Mouse (Mus musculus) heart, embryonic 11.5 days (tissue): Measurements from ENCODE around the gene Uck1. TPM values are rescaled to one million over a fixed set of nuclear protein-coding genes. Genes with fewer than 3 reads are reported as not detected.

Source experiments
- ATAC-seq: fragments of 200-750 bp; cut with Nextera tagmentation; replicated peaks from 2 replicates; pipeline ENCODE4 v1.8.0; 2017; ENCODE audit warnings: moderate library complexity; ENCODE audit not compliant: insufficient number of reproducible peaks, low FRiP score, low TSS enrichment
- H3K27ac ChIP-seq: fragments of 300-500 bp; sonication (generic); 2 replicates; pipeline ENCODE4 v1.5.1; 2014; ENCODE audit warnings: mild to moderate bottlenecking, low read depth, low read length
- H3K27me3 ChIP-seq: fragments of 300-500 bp; sonication (generic); 2 replicates; pipeline ENCODE4 v1.6.1; 2014; ENCODE audit warnings: mild to moderate bottlenecking, low read length, mixed read lengths; ENCODE audit not compliant: control insufficient read depth, insufficient read depth
- H3K36me3 ChIP-seq: fragments of 300-500 bp; sonication (generic); 2 replicates; pipeline ENCODE4 v1.6.1; 2014; ENCODE audit warnings: mild to moderate bottlenecking, low read length, moderate library complexity, mixed read lengths; ENCODE audit not compliant: control insufficient read depth, insufficient read depth
- H3K4me1 ChIP-seq: fragments of 300-500 bp; sonication (generic); 2 replicates; pipeline ENCODE4 v1.6.1; 2014; ENCODE audit warnings: low read length; ENCODE audit not compliant: control insufficient read depth, insufficient read depth
- H3K4me2 ChIP-seq: fragments of 300-500 bp; sonication (generic); 2 replicates; pipeline ENCODE4 v1.6.1; 2014; ENCODE audit warnings: mild to moderate bottlenecking, moderate library complexity
- H3K4me3 ChIP-seq: fragments of 300-500 bp; sonication (generic); 2 replicates; pipeline ENCODE4 v1.5.1; 2014; ENCODE audit warnings: low read depth, low read length
- H3K9ac ChIP-seq: fragments of 300-500 bp; sonication (generic); 2 replicates; pipeline ENCODE4 v1.6.1; 2014; ENCODE audit warnings: mild to moderate bottlenecking, low read depth, low read length, moderate library complexity
- H3K9me3 ChIP-seq: fragments of 300-500 bp; sonication (generic); replicated peaks from 2 replicates; pipeline ENCODE4 v1.6.1; 2016; ENCODE audit warnings: low read length; ENCODE audit not compliant: control insufficient read depth
- WGBS: fragments of 180-500 bp; shearing (Covaris S2); extraction: QIAGEN DNeasy Blood & Tissue Kit; methylation state at CpG from one replicate; pipeline ENCODE4 v1.1.7; 2014; ENCODE audit not compliant: insufficient replicate concordance; 5-methylcytosine and 5-hydroxymethylcytosine counted together
- polyA plus RNA-seq: library from polyadenylated mRNA; unstranded; fragments of >200 nt; fragmentation: Nextera tagmentation; extraction: Ambion mirVana; gene quantifications from 2 replicates; pipeline ENCODE4 v1.2.1, GENCODE M21; 2014

Uck1 gene
- 42.1 and 44.3 TPM in 2 replicates for polyA plus RNA-seq

- Histone ChIP-seq H3K36me3 (peaks cover 9% of the 10 kb centered on the region), H3K9me3 (no peaks in the 10 kb centered on the region), H3K4me2 (peak within 1 kb of the TSS; percentile 87), H3K4me3 (peak within 1 kb of the TSS; percentile 83), H3K27me3 (no peaks in the 10 kb centered on the region), H3K4me1 (peaks cover 12% of the 10 kb centered on the region), H3K9ac (peak within 1 kb of the TSS; percentile 90), H3K27ac (no peak within 1 kb of the TSS)
- ATAC-seq, result peak; percentile 88
- WGBS, result 2% methylated on average over 57 of the region's 59 CpGs
These were observed at the start of gene Uck1 for GRCm38 (mm10) chr2:32259657-32260417. Uck1 (minus strand) TSS chr2:32260159.

- ATAC-seq, result no peak
- no peak overlapping the region for H3K9ac ChIP-seq
- H3K36me3 ChIP-seq, result peaks cover 27% of the 10 kb centered on the region
- H3K4me2 ChIP-seq, result no peak overlapping the region
- peaks cover 10% of the 10 kb centered on the region for H3K4me1 ChIP-seq
- WGBS, result 89% methylated on average over 16 of the region's 16 CpGs
- no peak overlapping the region for H3K4me3 ChIP-seq
- H3K27ac ChIP-seq, result no peak overlapping the region
- no peaks in the 10 kb centered on the region for H3K9me3 ChIP-seq
- peaks cover 10% of the 10 kb centered on the region for H3K27me3 ChIP-seq
These were observed 49.1 kb upstream of the Uck1 start for GRCm38 (mm10) chr2:32308870-32309568.

- H3K4me3 ChIP-seq, result no peak overlapping the region
- ATAC-seq, result no peak
- H3K4me1 ChIP-seq, result peaks cover 10% of the 10 kb centered on the region
- peaks cover 10% of the 10 kb centered on the region for H3K27me3 ChIP-seq
- WGBS, result 53% methylated on average over 8 of the region's 8 CpGs
- H3K9me3 ChIP-seq, result no peaks in the 10 kb centered on the region
- H3K4me2 ChIP-seq, result no peak overlapping the region
- peaks cover 35% of the 10 kb centered on the region for H3K36me3 ChIP-seq
- H3K27ac ChIP-seq, result no peak overlapping the region
- no peak overlapping the region for H3K9ac ChIP-seq
These were observed 48.2 kb upstream of the Uck1 start for GRCm38 (mm10) chr2:32307941-32308760.

- WGBS, result 77% methylated on average over 6 of the region's 6 CpGs
- Histone ChIP-seq H3K27ac (no peak overlapping the region), H3K9ac (no peak overlapping the region), H3K4me1 (peaks cover 10% of the 10 kb centered on the region), H3K36me3 (peaks cover 44% of the 10 kb centered on the region), H3K4me2 (no peak overlapping the region), H3K27me3 (peaks cover 4% of the 10 kb centered on the region), H3K9me3 (no peaks in the 10 kb centered on the region), H3K4me3 (no peak overlapping the region)
- ATAC-seq, result no peak
These were observed 47.4 kb upstream of the Uck1 start for GRCm38 (mm10) chr2:32307247-32307798.

- H3K27me3 ChIP-seq, result peaks cover 4% of the 10 kb centered on the region; the same call in 1 of the 2 replicates
- no peaks in the 10 kb centered on the region for H3K9me3 ChIP-seq
- no peak overlapping the region for H3K4me3 ChIP-seq
- no peaks in the 10 kb centered on the region; the same call in 1 of the 2 replicates for H3K4me1 ChIP-seq
- H3K36me3 ChIP-seq, result peaks cover 49% of the 10 kb centered on the region
- ATAC-seq, result no peak
- WGBS, result 86% methylated on average over 9 of the region's 9 CpGs
- no peak overlapping the region for H3K4me2 ChIP-seq
- no peak overlapping the region for H3K27ac ChIP-seq
- H3K9ac ChIP-seq, result no peak overlapping the region
These were observed 46.2 kb upstream of the Uck1 start for GRCm38 (mm10) chr2:32306176-32306575.

- no peaks in the 10 kb centered on the region for H3K4me1 ChIP-seq
- no peak overlapping the region for H3K4me2 ChIP-seq
- WGBS, result 87% methylated on average over 5 of the region's 5 CpGs
- H3K27me3 ChIP-seq, result peaks cover 4% of the 10 kb centered on the region; the same call in 1 of the 2 replicates
- no peaks in the 10 kb centered on the region for H3K9me3 ChIP-seq
- H3K27ac ChIP-seq, result no peak overlapping the region
- peaks cover 50% of the 10 kb centered on the region for H3K36me3 ChIP-seq
- no peak for ATAC-seq
- H3K4me3 ChIP-seq, result no peak overlapping the region
- H3K9ac ChIP-seq, result no peak overlapping the region
These were observed 45.7 kb upstream of the Uck1 start for GRCm38 (mm10) chr2:32305668-32306067.

GRCm38 (mm10) chr2:32304145-32304832 lies 44.3 kb upstream of the Uck1 start:
- no peak overlapping the region for H3K27ac ChIP-seq
- no peaks in the 10 kb centered on the region for H3K9me3 ChIP-seq
- H3K27me3 ChIP-seq, result no peaks in the 10 kb centered on the region
- 0 out of 2 replicates have a peak, but pooled peaks have one; percentile 29 for ATAC-seq
- WGBS, result 58% methylated on average over 8 of the region's 8 CpGs
- H3K4me1 ChIP-seq, result no peaks in the 10 kb centered on the region
- H3K4me3 ChIP-seq, result no peak overlapping the region
- H3K9ac ChIP-seq, result no peak overlapping the region
- no peak overlapping the region for H3K4me2 ChIP-seq
- H3K36me3 ChIP-seq, result peaks cover 53% of the 10 kb centered on the region

GRCm38 (mm10) chr2:32302952-32303351 lies 43.0 kb upstream of the Uck1 start:
- 94% methylated on average over 10 of the region's 10 CpGs for WGBS
- Histone ChIP-seq H3K9ac (no peak overlapping the region), H3K4me3 (no peak overlapping the region), H3K27ac (no peak overlapping the region), H3K4me2 (no peak overlapping the region), H3K9me3 (no peaks in the 10 kb centered on the region), H3K36me3 (peaks cover 56% of the 10 kb centered on the region), H3K27me3 (no peaks in the 10 kb centered on the region), H3K4me1 (no peaks in the 10 kb centered on the region)
- ATAC-seq, result no peak
